Mouse (Mus musculus) E14TG2a.4 (cell line): ENCODE data around the gene Dab2ip.

Experiments
- CTCF ChIP-seq: conservative IDR thresholded peaks from 2 replicates; pipeline ENCODE4 v1.5.1; 2014; ENCODE audit warnings: low read length
- POU5F1 ChIP-seq: IDR thresholded peaks from 2 replicates; pipeline ENCODE4 v1.6.1; 2014; ENCODE audit warnings: low read length, borderline replicate concordance

- TF ChIP-seq CTCF (no peak), POU5F1 (no peak)
Observed at GRCm38 (mm10) chr2:35673181-35673580, 115.1 kb downstream of the Dab2ip start.
